Mouse (Mus musculus): ENCODE data around the gene Ssbp3.

DNA sequence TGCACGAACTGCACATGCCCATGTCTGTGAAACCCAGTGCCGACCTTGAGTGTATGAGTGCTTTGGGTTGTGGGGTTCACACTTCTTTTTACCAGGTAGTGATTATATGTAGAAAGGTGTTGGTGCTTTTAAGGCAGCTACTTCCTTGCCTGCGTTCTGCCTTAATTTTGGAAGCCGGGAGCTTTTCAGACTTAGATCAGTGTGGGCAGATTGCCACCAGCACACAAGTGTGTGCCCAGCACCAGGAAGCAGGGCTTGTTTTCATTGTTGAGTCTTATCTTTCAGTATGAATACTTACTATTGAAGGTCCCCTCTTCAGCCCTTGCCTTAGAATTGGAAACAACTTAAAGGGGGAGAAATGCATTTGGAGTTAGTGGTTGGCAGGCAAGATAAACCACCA lies 32.0 kb downstream of the Ssbp3 start:
- TF ChIP-seq CTCF (IDR thresholded peaks at IDR 0.05; ENCODE audit: borderline replicate concordance, insufficient read depth, low read length) (no peak), POLR2A (IDR thresholded peaks at IDR 0.05; ENCODE audit: low read depth, low read length) (no peak)
